Mouse (Mus musculus): Measurements from ENCODE around the gene Pcdh17. TPM values are rescaled to one million over a fixed set of nuclear protein-coding genes. Genes with fewer than 3 reads are reported as not detected.

Pcdh17 gene
- polyA plus RNA-seq (2014; fragmentation: Illumina TruSeq; extraction: RNeasy Lipid Tissue Mini Kit (QIAGEN cat#74804); ENCODE audit: insufficient read depth, low read depth, low replicate concordance): 2.6 TPM

DNA sequence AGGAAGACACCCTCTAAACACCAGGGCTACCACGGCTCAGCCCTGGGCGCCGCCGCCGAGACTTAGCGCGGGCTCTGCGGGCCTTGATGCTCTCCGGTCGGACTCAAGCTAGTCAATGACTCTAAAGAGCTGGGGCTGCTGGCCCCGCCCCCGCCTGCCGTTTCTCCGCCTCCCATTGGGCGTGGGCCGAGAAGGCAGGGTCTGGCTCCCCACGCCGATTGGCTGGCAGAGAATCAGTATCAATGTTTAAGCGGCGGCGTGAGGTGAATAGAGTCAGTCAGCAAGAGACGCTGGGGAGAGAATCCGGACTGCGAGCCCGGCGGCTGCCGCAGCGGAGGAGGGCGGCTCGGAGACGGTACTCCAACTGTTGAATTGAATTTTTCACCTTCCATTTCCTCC, at the start of gene Pcdh17:
TSS of gene Pcdh17 (plus strand) at position 276 of the 399 bp plus-strand sequence.

All from lung, adult 10 weeks (tissue).